Mouse (Mus musculus): ENCODE data around the gene Agrn. TPM values are rescaled to one million over a fixed set of nuclear protein-coding genes. Genes with fewer than 3 reads are reported as not detected.
"Not testable (repeated sequence)": the region's sequence is repeated elsewhere in the genome, so short reads cannot be mapped to it uniquely, and the experiment has no call there.

The Agrn gene
- polyA plus RNA-seq, 1 experiment from 2014 or later, result 100.0 TPM

GRCm38 (mm10) chr4:156184291-156184954 lies 12.9 kb downstream of the Agrn start:
- Histone ChIP-seq H3K27me3 (no peaks in the 10 kb centered on the region), H3K4me1 (peaks cover 50% of the 10 kb centered on the region), H3K36me3 (peaks cover 34% of the 10 kb centered on the region), H3K4me2 (replicated peaks) (peak overlapping the region; percentile 54), H3K27ac (no peak overlapping the region), H3K9ac (no peak overlapping the region), H3K4me3 (no peak overlapping the region), H3K9me3 (no peaks in the 10 kb centered on the region)
- no peak for ATAC-seq (ENCODE audit: insufficient number of reproducible peaks, insufficient read depth, low FRiP score, low TSS enrichment)
- WGBS, result 87% methylated on average over 7 of the region's 7 CpGs

- peaks cover 37% of the 10 kb centered on the region for H3K36me3 ChIP-seq
- H3K27ac ChIP-seq, result no peak overlapping the region
- no peaks in the 10 kb centered on the region for H3K27me3 ChIP-seq
- WGBS, result 77% methylated on average over 5 of the region's 5 CpGs
- ATAC-seq (ENCODE audit: insufficient number of reproducible peaks, insufficient read depth, low FRiP score, low TSS enrichment), result no peak
- peaks cover 43% of the 10 kb centered on the region for H3K4me1 ChIP-seq
- H3K9ac ChIP-seq, result no peak overlapping the region
- H3K4me2 ChIP-seq (replicated peaks), result peak overlapping the region; percentile 6; the same call in 1 of the 2 replicates
- H3K4me3 ChIP-seq, result no peak overlapping the region
- no peaks in the 10 kb centered on the region for H3K9me3 ChIP-seq
Measured at GRCm38 (mm10) chr4:156183747-156184146, 13.5 kb downstream of the Agrn start.

- H3K36me3 ChIP-seq, result peaks cover 81% of the 10 kb centered on the region
- H3K4me3 ChIP-seq, result no peak overlapping the region
- ATAC-seq (ENCODE audit: insufficient number of reproducible peaks, insufficient read depth, low FRiP score, low TSS enrichment), result no peak
- no peak overlapping the region for H3K27ac ChIP-seq
- H3K9ac ChIP-seq, result no peak overlapping the region
- no peaks in the 10 kb centered on the region for H3K9me3 ChIP-seq
- WGBS, result 95% methylated on average over 9 of the region's 9 CpGs
- no peak overlapping the region for H3K4me2 ChIP-seq (replicated peaks)
- H3K4me1 ChIP-seq, result no peaks in the 10 kb centered on the region
- no peaks in the 10 kb centered on the region for H3K27me3 ChIP-seq
Measured at GRCm38 (mm10) chr4:156177630-156178029, 19.7 kb downstream of the Agrn start.

GRCm38 (mm10) chr4:156171828-156172227 lies 25.5 kb downstream of the Agrn start:
- WGBS, result 95% methylated on average over 11 of the region's 11 CpGs
- H3K36me3 ChIP-seq, result peaks cover 99% of the 10 kb centered on the region

GRCm38 (mm10) chr4:156169129-156169528 lies 28.2 kb downstream of the Agrn start:
- Histone ChIP-seq H3K36me3 (peaks cover 100% of the 10 kb centered on the region), H3K9ac (no peak overlapping the region)

More at GRCm38 (mm10) chr4:156171828-156172227, 25.5 kb downstream of the Agrn start:
- no peaks in the 10 kb centered on the region for H3K4me1 ChIP-seq
- H3K4me2 ChIP-seq (replicated peaks), result no peak overlapping the region
- no peaks in the 10 kb centered on the region for H3K9me3 ChIP-seq
- H3K27me3 ChIP-seq, result no peaks in the 10 kb centered on the region
- no peak overlapping the region for H3K9ac ChIP-seq
- no peak overlapping the region for H3K27ac ChIP-seq
- ATAC-seq (ENCODE audit: insufficient number of reproducible peaks, insufficient read depth, low FRiP score, low TSS enrichment), result no peak
- H3K4me3 ChIP-seq, result no peak overlapping the region

GRCm38 (mm10) chr4:156168611-156169010 lies 28.7 kb downstream of the Agrn start:
- H3K4me2 ChIP-seq (replicated peaks), result no peak overlapping the region
- H3K9ac ChIP-seq, result no peak overlapping the region
- peaks cover under 1% of the 10 kb centered on the region; the same call in 1 of the 2 replicates for H3K9me3 ChIP-seq
- peaks cover 100% of the 10 kb centered on the region for H3K36me3 ChIP-seq
- 89% methylated on average over 8 of the region's 8 CpGs for WGBS
- no peak overlapping the region for H3K27ac ChIP-seq
- H3K4me3 ChIP-seq, result no peak overlapping the region
- H3K27me3 ChIP-seq, result no peaks in the 10 kb centered on the region
- H3K4me1 ChIP-seq, result no peaks in the 10 kb centered on the region
- ATAC-seq (ENCODE audit: insufficient number of reproducible peaks, insufficient read depth, low FRiP score, low TSS enrichment), result no peak

More at GRCm38 (mm10) chr4:156169129-156169528, 28.2 kb downstream of the Agrn start:
- Histone ChIP-seq H3K4me3 (no peak overlapping the region), H3K27ac (no peak overlapping the region), H3K27me3 (no peaks in the 10 kb centered on the region), H3K9me3 (no peaks in the 10 kb centered on the region), H3K4me2 (replicated peaks) (no peak overlapping the region), H3K4me1 (no peaks in the 10 kb centered on the region)
- WGBS, result 94% methylated on average over 10 of the region's 10 CpGs
- no peak for ATAC-seq (ENCODE audit: insufficient number of reproducible peaks, insufficient read depth, low FRiP score, low TSS enrichment)

GRCm38 (mm10) chr4:156166477-156166876 lies 30.8 kb downstream of the Agrn start:
- Histone ChIP-seq H3K9me3 (peaks cover 8% of the 10 kb centered on the region; the same call in 1 of the 2 replicates), H3K4me2 (replicated peaks) (no peak overlapping the region), H3K36me3 (peaks cover 98% of the 10 kb centered on the region), H3K4me3 (no peak overlapping the region), H3K27me3 (no peaks in the 10 kb centered on the region), H3K9ac (no peak overlapping the region), H3K4me1 (no peaks in the 10 kb centered on the region), H3K27ac (no peak overlapping the region)
- ATAC-seq (ENCODE audit: insufficient number of reproducible peaks, insufficient read depth, low FRiP score, low TSS enrichment), result no peak
- 90% methylated on average over 9 of the region's 9 CpGs for WGBS

- Histone ChIP-seq H3K9ac (no peak overlapping the region), H3K4me2 (replicated peaks) (no peak overlapping the region)
- 95% methylated on average over 3 of the region's 3 CpGs for WGBS
Measured at GRCm38 (mm10) chr4:156154771-156155170, 42.5 kb downstream of the Agrn start.

GRCm38 (mm10) chr4:156150887-156151286 lies 46.4 kb downstream of the Agrn start:
- H3K9ac ChIP-seq; H3K4me2 ChIP-seq (replicated peaks); H3K36me3 ChIP-seq; H3K27ac ChIP-seq; H3K4me1 ChIP-seq; ATAC-seq (ENCODE audit: insufficient number of reproducible peaks, insufficient read depth, low FRiP score, low TSS enrichment); H3K4me3 ChIP-seq; H3K27me3 ChIP-seq; H3K9me3 ChIP-seq: not testable (repeated sequence)
- WGBS, result 90% methylated on average over 10 of the region's 10 CpGs

More at GRCm38 (mm10) chr4:156154771-156155170, 42.5 kb downstream of the Agrn start:
- Histone ChIP-seq H3K36me3 (no peaks in the 10 kb centered on the region), H3K27ac (no peak overlapping the region), H3K27me3 (no peaks in the 10 kb centered on the region), H3K4me1 (no peaks in the 10 kb centered on the region), H3K9me3 (peaks cover 7% of the 10 kb centered on the region; the same call in 1 of the 2 replicates), H3K4me3 (no peak overlapping the region)
- no peak for ATAC-seq (ENCODE audit: insufficient number of reproducible peaks, insufficient read depth, low FRiP score, low TSS enrichment)

GRCm38 (mm10) chr4:156136285-156137100 lies 60.8 kb downstream of the Agrn start:
- no peak overlapping the region for H3K9ac ChIP-seq
- H3K4me1 ChIP-seq, result no peaks in the 10 kb centered on the region
- H3K9me3 ChIP-seq, result 0 out of 2 replicates have a peak, but pooled peaks cover 4% of the 10 kb centered on the region
- no peak for ATAC-seq (ENCODE audit: insufficient number of reproducible peaks, insufficient read depth, low FRiP score, low TSS enrichment)
- no peaks in the 10 kb centered on the region for H3K27me3 ChIP-seq
- no peaks in the 10 kb centered on the region for H3K36me3 ChIP-seq
- WGBS, result 93% methylated on average over 30 of the region's 30 CpGs
- H3K27ac ChIP-seq, result no peak overlapping the region
- H3K4me3 ChIP-seq, result no peak overlapping the region
- H3K4me2 ChIP-seq (replicated peaks), result no peak overlapping the region

- WGBS, result 96% methylated on average over 14 of the region's 14 CpGs
- H3K9me3 ChIP-seq, result 0 out of 2 replicates have a peak, but pooled peaks cover 4% of the 10 kb centered on the region
Measured at GRCm38 (mm10) chr4:156135801-156136200, 61.5 kb downstream of the Agrn start.

GRCm38 (mm10) chr4:156135112-156135511 lies 62.2 kb downstream of the Agrn start:
- 0 out of 2 replicates have a peak, but pooled peaks cover 4% of the 10 kb centered on the region for H3K9me3 ChIP-seq
- H3K9ac ChIP-seq, result no peak overlapping the region
- H3K27me3 ChIP-seq, result no peaks in the 10 kb centered on the region
- H3K36me3 ChIP-seq, result no peaks in the 10 kb centered on the region
- no peak overlapping the region for H3K4me2 ChIP-seq (replicated peaks)
- H3K4me1 ChIP-seq, result no peaks in the 10 kb centered on the region
- WGBS, result 92% methylated on average over 13 of the region's 13 CpGs
- H3K4me3 ChIP-seq, result no peak overlapping the region
- no peak for ATAC-seq (ENCODE audit: insufficient number of reproducible peaks, insufficient read depth, low FRiP score, low TSS enrichment)
- H3K27ac ChIP-seq, result no peak overlapping the region

More at GRCm38 (mm10) chr4:156135801-156136200, 61.5 kb downstream of the Agrn start:
- H3K4me1 ChIP-seq, result no peaks in the 10 kb centered on the region
- H3K36me3 ChIP-seq, result no peaks in the 10 kb centered on the region
- no peak for ATAC-seq (ENCODE audit: insufficient number of reproducible peaks, insufficient read depth, low FRiP score, low TSS enrichment)
- no peak overlapping the region for H3K4me3 ChIP-seq
- H3K9ac ChIP-seq, result no peak overlapping the region
- no peak overlapping the region for H3K27ac ChIP-seq
- no peak overlapping the region for H3K4me2 ChIP-seq (replicated peaks)
- H3K27me3 ChIP-seq, result no peaks in the 10 kb centered on the region
